Mouse (Mus musculus) left cerebral cortex, postnatal 25 days (tissue): ENCODE data around the gene Spata16. TPM values are rescaled to one million over a fixed set of nuclear protein-coding genes. Genes with fewer than 3 reads are reported as not detected.

Experiments used
- DNase-seq, 2 experiments: peaks; one replicate each; pipeline ENCODE4 v3.0.0; 2022; ENCODE audit warnings: low spot score in 2 of 2, mixed read lengths in 1 of 2
- intact Hi-C: fragments of 180-260 bp; cut with DNase I; formaldehyde crosslinking; loops from one replicate; pipeline ENCODE4 v1.15.1; 2025
- total RNA-seq, 2 experiments: library from RNA; stranded (reverse); gene quantifications; 2 replicates each; pipeline ENCODE4 v1.2.3; 2021

Spata16 gene
- total RNA-seq, 2 experiments from 2014 or later = 0.16 TPM; not detected in 1

DNA sequence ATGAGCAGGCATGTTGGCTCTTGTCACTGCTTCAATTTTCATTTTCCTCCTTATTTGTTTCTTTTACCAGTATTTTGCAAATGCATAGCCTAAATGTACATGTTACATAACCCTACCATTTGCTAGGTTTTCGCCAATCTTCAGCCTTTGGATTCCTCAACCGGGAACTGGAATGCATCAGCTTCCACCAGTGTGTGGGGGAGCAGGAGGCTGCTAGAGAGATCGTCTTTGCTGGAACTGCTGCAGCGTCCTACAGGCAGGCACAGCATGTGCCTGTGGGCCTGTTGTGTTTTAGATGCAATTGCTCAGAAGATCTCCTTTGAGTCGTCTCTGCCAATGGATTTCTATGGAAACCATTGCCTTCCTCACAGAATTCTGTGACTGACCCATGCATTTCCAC is 182.0 kb downstream of the Spata16 start:
- intact Hi-C loops = loop anchor here (5.0 kb wide), 1 partner anchor 157 kb away; no protein-coding TSS in a partner anchor
- DNase-seq = peak in 1 of 2 experiments; percentile 63

GRCm38 (mm10) chr3:26826958-26827839 is 189.8 kb downstream of the Spata16 start:
- DNase-seq = peak; percentile 50 to 65
- intact Hi-C loops = no loop called here

- intact Hi-C loops = loop anchor here (5.0 kb wide), 3 partner anchors 171 to 501 kb away; partner anchors contain the start of gene Nlgn1
- DNase-seq = peak in 1 of 2 experiments; percentile 45
Measured at GRCm38 (mm10) chr3:26832954-26833353, 195.5 kb downstream of the Spata16 start.

DNA sequence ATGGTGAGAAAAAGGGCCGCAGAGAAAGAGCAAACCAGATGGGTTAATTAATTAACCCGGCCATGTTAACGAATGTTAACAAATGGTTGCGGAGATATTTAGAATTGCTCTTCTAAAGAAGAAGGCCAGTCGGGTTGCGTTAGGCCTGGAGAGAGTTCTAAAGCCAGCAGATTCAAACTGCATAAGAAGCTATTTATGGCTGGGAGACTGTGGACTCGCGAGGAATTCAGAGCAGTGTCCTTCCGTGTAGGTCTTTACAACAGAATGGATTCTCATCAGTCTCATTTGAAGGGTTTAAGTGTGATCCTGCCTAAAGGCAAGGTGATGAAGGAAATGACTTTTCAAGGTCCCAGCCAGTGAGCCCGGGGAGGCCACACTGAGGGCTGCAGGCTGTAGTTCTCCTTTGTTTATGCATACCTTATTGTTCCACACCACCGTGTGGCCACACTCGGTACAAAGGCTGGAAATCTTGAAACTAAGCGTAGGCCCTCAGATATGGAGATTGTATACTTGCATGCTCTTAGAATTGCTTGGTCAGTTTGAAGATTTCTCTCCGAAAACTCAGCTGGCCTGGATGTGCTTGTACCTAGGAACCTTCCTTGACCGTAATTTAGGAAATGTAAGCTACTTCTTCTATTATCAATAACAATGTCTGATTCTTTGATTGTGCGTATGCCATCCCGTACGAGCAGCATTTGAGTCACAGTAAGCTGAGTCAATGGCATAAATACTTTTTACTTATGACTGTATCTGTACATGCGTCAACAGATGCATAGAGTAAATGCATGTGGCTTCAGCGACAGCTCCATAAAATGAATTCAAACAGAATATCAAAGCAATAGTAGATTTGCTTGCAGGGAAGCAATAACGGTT is 197.0 kb downstream of the Spata16 start:
- DNase-seq = peak; percentile 69 to 78
- intact Hi-C loops = loop anchor here (5.0 kb wide), 3 partner anchors 172 to 502 kb away; partner anchors contain the start of gene Nlgn1

- intact Hi-C loops = no loop called here
- no peak for DNase-seq
Measured at GRCm38 (mm10) chr3:26835051-26835755, 197.8 kb downstream of the Spata16 start.

- intact Hi-C loops = loop anchor here (5.0 to 10.0 kb wide), 2 partner anchors 77 to 380 kb away; no protein-coding TSS in a partner anchor
- DNase-seq = peak; percentile 42 to 82
Measured at GRCm38 (mm10) chr3:26845041-26845440, 207.6 kb downstream of the Spata16 start.

DNA sequence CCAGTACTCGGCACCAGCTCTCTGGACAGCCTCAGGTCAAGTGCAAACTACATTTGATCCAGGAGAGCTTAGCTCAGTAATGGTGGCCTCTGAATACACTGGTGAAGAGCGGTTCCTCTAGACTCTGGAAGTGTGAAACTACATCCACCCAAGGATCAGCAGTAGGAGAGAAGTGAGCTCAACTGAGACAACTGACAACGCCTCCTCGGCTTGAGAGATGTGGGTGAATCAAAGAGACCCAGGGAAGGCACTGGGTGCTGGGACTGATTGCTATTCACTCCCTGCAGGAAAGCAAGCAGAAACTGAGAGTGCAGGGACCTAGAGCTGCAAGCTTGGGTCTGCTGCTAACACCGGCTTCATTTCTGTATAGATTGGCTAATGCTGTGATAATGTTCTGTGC is 210.5 kb downstream of the Spata16 start:
- peak in 1 of 2 experiments; percentile 59 for DNase-seq
- intact Hi-C loops = loop anchor here (5.0 to 10.0 kb wide), 2 partner anchors 74 to 383 kb away; no protein-coding TSS in a partner anchor

DNA sequence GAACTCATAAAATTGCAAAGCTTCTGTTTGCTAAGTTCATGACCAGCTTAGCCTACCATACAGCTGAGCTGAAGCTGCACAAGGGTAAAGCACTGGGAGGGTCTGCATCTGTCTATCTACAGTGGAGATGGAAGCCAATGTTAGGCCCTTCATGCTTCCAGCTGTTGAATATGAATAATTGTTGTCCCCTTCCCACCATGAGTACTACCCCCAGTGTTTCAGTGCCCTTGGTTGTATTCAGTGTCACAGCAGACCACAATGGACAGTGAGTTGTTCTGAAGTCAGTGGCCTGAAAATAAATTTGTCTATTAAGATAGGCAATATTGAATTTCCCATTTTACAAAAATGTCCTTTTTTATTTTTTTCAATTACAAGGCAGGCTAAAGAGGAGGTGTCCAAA is 212.8 kb downstream of the Spata16 start:
- intact Hi-C loops = no loop called here
- no peak for DNase-seq

DNA sequence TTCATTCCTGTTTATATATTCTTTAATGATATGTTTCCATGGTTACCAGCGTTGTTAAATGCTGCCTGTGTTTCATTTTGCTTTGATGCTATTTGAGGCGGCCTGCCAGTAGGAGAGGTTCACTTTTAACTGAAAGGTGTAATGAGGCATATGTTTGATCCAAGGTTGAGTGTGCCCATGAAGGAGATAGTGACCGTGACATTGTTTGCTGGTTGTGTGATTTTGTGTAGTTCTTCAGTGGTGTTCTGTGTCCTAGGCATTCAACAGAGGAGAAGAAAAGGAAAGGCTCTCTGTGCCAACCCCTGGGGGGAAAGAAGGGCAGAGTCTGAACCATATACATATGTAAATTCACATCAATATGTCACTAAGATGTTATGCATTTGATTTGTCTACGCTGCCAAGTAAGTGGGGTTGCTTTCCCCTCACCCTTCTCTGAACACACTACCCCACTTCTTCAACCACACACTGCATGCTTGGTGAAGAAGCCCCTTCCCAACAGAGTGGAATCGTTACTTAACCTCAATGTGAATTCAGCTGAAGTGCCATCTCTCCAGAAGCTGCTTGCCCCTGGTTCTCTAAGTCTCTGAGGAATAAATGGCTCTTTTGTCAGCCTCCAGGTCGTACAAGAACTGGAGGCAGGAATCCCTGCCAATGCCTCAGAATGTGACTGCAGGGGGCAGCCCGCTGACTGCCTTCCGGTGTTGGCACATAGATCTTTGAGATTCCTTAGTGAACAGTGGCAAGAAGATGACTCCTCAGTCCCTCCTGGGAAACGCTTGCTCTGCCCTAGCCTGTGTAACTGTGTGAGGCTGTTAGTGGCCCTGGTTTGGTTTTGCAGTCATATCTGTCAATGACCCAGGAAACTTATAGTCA is 213.5 kb downstream of the Spata16 start:
- no peak for DNase-seq
- intact Hi-C loops = no loop called here

DNA sequence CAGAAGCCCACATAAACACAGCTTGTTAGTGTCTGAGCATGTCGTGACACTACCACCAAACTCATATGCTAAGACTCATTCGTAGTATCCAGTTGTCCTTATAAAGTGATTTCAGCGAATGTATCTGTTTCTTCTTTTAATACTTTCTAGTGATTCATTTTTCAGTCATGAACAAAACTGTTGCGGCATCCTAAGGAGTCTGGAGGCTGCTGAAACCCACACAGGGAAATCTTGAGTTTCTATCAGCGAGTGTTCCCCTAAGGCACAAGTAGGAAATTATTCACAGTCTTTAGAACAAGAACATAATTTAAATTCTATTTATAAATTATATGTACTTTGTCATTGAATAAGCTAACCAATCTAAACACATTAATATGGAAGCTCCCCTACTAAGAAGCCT is 216.1 kb downstream of the Spata16 start:
- peak in 1 of 2 experiments; percentile 63 for DNase-seq
- intact Hi-C loops = no loop called here

GRCm38 (mm10) chr3:26874706-26875105 is 237.3 kb downstream of the Spata16 start:
- intact Hi-C loops = no loop called here
- peak in 1 of 2 experiments; percentile 40 for DNase-seq

DNA sequence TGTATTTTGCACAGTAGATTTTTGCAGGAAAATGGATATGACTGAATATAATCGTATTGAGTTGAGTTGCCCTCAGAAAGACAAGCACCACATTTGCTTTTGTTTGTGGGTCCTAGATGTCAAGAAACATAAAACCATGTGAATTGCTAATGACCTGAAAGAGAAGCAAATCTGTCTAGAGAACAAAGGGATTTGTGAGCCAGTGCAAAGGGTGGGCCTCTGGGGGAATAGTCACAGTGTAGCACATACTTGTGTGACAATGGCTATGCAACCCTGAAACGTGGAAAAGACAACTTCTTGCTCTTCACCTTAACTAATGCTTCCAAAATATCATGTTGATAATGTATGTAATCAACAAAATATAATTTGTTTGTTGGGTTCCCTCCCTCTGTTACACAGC is 239.9 kb downstream of the Spata16 start:
- intact Hi-C loops = no loop called here
- no peak for DNase-seq

- DNase-seq = no peak
- intact Hi-C loops = no loop called here
Measured at GRCm38 (mm10) chr3:26916607-26917006, 279.2 kb downstream of the Spata16 start.

GRCm38 (mm10) chr3:26920986-26921385 is 283.6 kb downstream of the Spata16 start:
- DNase-seq = no peak
- intact Hi-C loops = loop anchor here (5.0 kb wide), 1 partner anchor 74 kb away; no protein-coding TSS in a partner anchor

DNA sequence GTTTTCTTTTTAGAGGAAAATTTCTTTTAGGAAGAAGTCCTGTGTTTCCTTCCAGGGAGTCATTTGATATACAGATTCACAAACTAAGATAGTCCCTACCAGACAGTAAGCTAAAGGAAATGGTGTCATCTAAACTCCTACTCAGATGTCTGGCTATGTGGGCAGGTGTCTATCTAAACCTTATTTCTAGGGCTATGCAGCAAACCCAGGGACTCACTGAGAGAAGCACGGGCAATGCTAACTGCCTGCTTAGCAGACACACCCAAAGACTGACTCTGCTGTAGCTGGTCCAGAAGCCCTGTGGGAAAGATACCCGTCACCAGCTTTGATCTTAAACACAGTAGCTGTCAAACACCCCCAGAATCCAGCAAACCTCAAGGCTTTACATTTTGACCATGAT is 284.2 kb downstream of the Spata16 start:
- DNase-seq = peak; percentile 23 to 82
- intact Hi-C loops = loop anchor here (5.0 kb wide), 1 partner anchor 74 kb away; no protein-coding TSS in a partner anchor

GRCm38 (mm10) chr3:26923391-26923790 is 286.0 kb downstream of the Spata16 start:
- intact Hi-C loops = loop anchor here (5.0 kb wide), 1 partner anchor 76 kb away; no protein-coding TSS in a partner anchor
- DNase-seq = peak; percentile 13 to 78

GRCm38 (mm10) chr3:26924212-26924611 is 286.8 kb downstream of the Spata16 start:
- DNase-seq = no peak
- intact Hi-C loops = loop anchor here (5.0 kb wide), 1 partner anchor 77 kb away; no protein-coding TSS in a partner anchor

GRCm38 (mm10) chr3:26933079-26933478 is 295.7 kb downstream of the Spata16 start:
- intact Hi-C loops = no loop called here
- no peak for DNase-seq
